In the genomic region with DNA sequence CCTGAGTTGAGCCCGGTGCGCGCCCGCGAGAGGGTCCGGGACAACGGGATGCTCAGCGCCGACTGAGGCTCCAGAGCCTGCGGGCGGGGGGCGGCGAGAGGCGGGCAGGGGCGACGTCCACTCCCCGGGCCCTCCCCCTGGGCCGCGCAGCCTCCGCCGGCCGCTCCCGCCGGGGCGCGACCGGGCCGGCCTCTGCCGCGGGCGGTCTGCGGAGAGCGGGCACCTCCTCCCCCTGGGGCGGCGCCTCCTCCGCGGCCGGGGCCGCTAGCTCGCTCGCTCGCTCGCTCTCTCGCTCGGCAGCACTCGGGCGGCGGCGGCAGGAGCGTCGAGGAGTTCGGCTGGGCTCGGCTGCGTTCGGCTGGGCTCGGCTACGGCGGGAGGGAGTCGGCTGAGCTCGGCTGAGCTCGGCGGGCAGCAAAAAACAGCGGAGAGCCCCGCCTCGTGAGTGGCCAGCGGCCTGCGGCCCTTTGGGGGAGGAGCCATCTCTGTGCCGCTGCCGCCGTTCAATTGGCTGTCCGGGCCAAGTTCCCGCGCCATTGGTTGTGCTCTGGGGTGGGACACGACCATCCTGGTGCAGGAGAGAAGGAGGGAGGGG, we compare ENCODE assay signal across 8 mouse cellular contexts. TPM values are rescaled to one million over a fixed set of nuclear protein-coding genes. Genes with fewer than 3 reads are reported as not detected.
DNase-seq lines count a peak whose midpoint lies in the region; ATAC-seq and TF ChIP-seq lines count a peak whose summit lies in the region.

A gene (minus strand): TSS at position 412 of the 595 bp plus-strand sequence.

- WGBS in forebrain, embryonic 13.5 days = under 1% methylated on average over 59 of the region's 74 CpGs
- under 1% methylated on average over 73 of the region's 74 CpGs for WGBS in heart, postnatal 0 days
- under 1% methylated on average over 70 of the region's 74 CpGs for WGBS in liver, embryonic 15.5 days (ENCODE audit: insufficient replicate concordance)
- WGBS in neural tube, embryonic 12.5 days = under 1% methylated on average over 70 of the region's 74 CpGs
- under 1% methylated on average over 46 of the region's 74 CpGs for WGBS in stomach, postnatal 0 days

- no peak for TF ChIP-seq EP300 in ES-Bruce4 (IDR thresholded peaks at IDR 0.05; ENCODE audit: insufficient read depth, low read depth, low read length)
- TF ChIP-seq EP300 in heart, postnatal 0 days (IDR thresholded peaks at IDR 0.05; ENCODE audit: low read depth) = no peak
- TF ChIP-seq EP300 in stomach, postnatal 0 days (optimal IDR thresholded peaks at IDR 0.05) = no peak

- peak within 1 kb of the TSS; percentile 69 for H3K4me3 ChIP-seq in ES-Bruce4 (ENCODE audit: low read depth, low read length)
- peak within 1 kb of the TSS; percentile 66 for H3K4me3 ChIP-seq in forebrain, embryonic 13.5 days
- peak within 1 kb of the TSS; percentile 62 for H3K4me3 ChIP-seq in heart, postnatal 0 days (ENCODE audit: low read depth, low read length)
- peak within 1 kb of the TSS; percentile 46 for H3K4me3 ChIP-seq in liver, embryonic 15.5 days (replicated peaks)
- peak within 1 kb of the TSS; percentile 74 for H3K4me3 ChIP-seq in neural tube, embryonic 12.5 days
- H3K4me3 ChIP-seq in stomach, postnatal 0 days (ENCODE audit: low read depth, low read length) = peak within 1 kb of the TSS; percentile 59

- peak; percentile 92 for DNase-seq in heart, postnatal 0 days (ENCODE audit: low spot score)
- DNase-seq in kidney, postnatal 4 days = peak; percentile 97 to 98
- peak; percentile 97 for DNase-seq in stomach, postnatal 0 days (ENCODE audit: low spot score)

- no peak for TF ChIP-seq CTCF in ES-Bruce4 (IDR thresholded peaks at IDR 0.05; ENCODE audit: low read depth, low read length)
- TF ChIP-seq CTCF in heart, postnatal 0 days (IDR thresholded peaks at IDR 0.05; ENCODE audit: low read depth) = no peak
- TF ChIP-seq CTCF in stomach, postnatal 0 days (IDR thresholded peaks at IDR 0.05; ENCODE audit: low read depth) = no peak

- peaks cover 2% of the 10 kb centered on the region for H3K4me1 ChIP-seq in ES-Bruce4 (ENCODE audit: control insufficient read depth, insufficient read depth, low read length)
- peaks cover 43% of the 10 kb centered on the region for H3K4me1 ChIP-seq in forebrain, embryonic 13.5 days
- H3K4me1 ChIP-seq in heart, postnatal 0 days (ENCODE audit: control insufficient read depth, insufficient read depth) = peaks cover 8% of the 10 kb centered on the region; the same call in 1 of the 2 replicates
- peaks cover 19% of the 10 kb centered on the region for H3K4me1 ChIP-seq in liver, embryonic 15.5 days (replicated peaks)
- peaks cover 46% of the 10 kb centered on the region for H3K4me1 ChIP-seq in neural tube, embryonic 12.5 days
- H3K4me1 ChIP-seq in stomach, postnatal 0 days (replicated peaks; ENCODE audit: control insufficient read depth, insufficient read depth) = no peaks in the 10 kb centered on the region

- H3K4me2 ChIP-seq in forebrain, embryonic 13.5 days = peak within 1 kb of the TSS; percentile 73
- H3K4me2 ChIP-seq in heart, postnatal 0 days (ENCODE audit: low read depth, low read length) = peak within 1 kb of the TSS; percentile 92
- H3K4me2 ChIP-seq in liver, embryonic 15.5 days = peak within 1 kb of the TSS; percentile 70
- peak within 1 kb of the TSS; percentile 77 for H3K4me2 ChIP-seq in neural tube, embryonic 12.5 days (replicated peaks)
- H3K4me2 ChIP-seq in stomach, postnatal 0 days (replicated peaks; ENCODE audit: low read depth) = peak within 1 kb of the TSS; percentile 65

- H3K36me3 ChIP-seq in ES-Bruce4 (ENCODE audit: control insufficient read depth, insufficient read depth, low read length, poor library complexity, severe bottlenecking) = no peaks in the 10 kb centered on the region
- peaks cover 16% of the 10 kb centered on the region; the same call in 1 of the 2 replicates for H3K36me3 ChIP-seq in forebrain, embryonic 13.5 days (ENCODE audit: poor library complexity, severe bottlenecking)
- no peaks in the 10 kb centered on the region for H3K36me3 ChIP-seq in heart, postnatal 0 days (replicated peaks; ENCODE audit: control insufficient read depth, insufficient read depth, low read length)
- no peaks in the 10 kb centered on the region for H3K36me3 ChIP-seq in liver, embryonic 15.5 days (replicated peaks)
- peaks cover 10% of the 10 kb centered on the region for H3K36me3 ChIP-seq in neural tube, embryonic 12.5 days
- no peaks in the 10 kb centered on the region for H3K36me3 ChIP-seq in stomach, postnatal 0 days (ENCODE audit: control insufficient read depth, insufficient read depth, low read length)

- H3K27me3 ChIP-seq in ES-Bruce4 (ENCODE audit: control insufficient read depth, insufficient read depth, low read length, poor library complexity, severe bottlenecking) = no peaks in the 10 kb centered on the region
- H3K27me3 ChIP-seq in forebrain, embryonic 13.5 days = 0 out of 2 replicates have a peak, but pooled peaks cover 5% of the 10 kb centered on the region
- peaks cover 18% of the 10 kb centered on the region; the same call in 1 of the 2 replicates for H3K27me3 ChIP-seq in heart, postnatal 0 days (ENCODE audit: control insufficient read depth, insufficient read depth, low read length)
- H3K27me3 ChIP-seq in liver, embryonic 15.5 days = peaks cover 40% of the 10 kb centered on the region
- H3K27me3 ChIP-seq in neural tube, embryonic 12.5 days (replicated peaks) = no peaks in the 10 kb centered on the region
- H3K27me3 ChIP-seq in stomach, postnatal 0 days (ENCODE audit: control insufficient read depth, insufficient read depth, low read length) = no peaks in the 10 kb centered on the region

- TF ChIP-seq POLR2A in ES-Bruce4 (IDR thresholded peaks at IDR 0.05; ENCODE audit: insufficient read depth, low read length) = no peak

- no peak within 1 kb of the TSS for H3K27ac ChIP-seq in ES-Bruce4 (ENCODE audit: insufficient read depth, low read length)
- H3K27ac ChIP-seq in forebrain, embryonic 13.5 days = peak within 1 kb of the TSS; percentile 86
- peak within 1 kb of the TSS; percentile 19; the same call in 1 of the 2 replicates for H3K27ac ChIP-seq in heart, postnatal 0 days (ENCODE audit: low read depth)
- H3K27ac ChIP-seq in liver, embryonic 15.5 days (replicated peaks) = peak within 1 kb of the TSS; percentile 14; the same call in 1 of the 2 replicates
- peak within 1 kb of the TSS; percentile 91 for H3K27ac ChIP-seq in neural tube, embryonic 12.5 days
- H3K27ac ChIP-seq in stomach, postnatal 0 days (replicated peaks) = peak within 1 kb of the TSS; percentile 80

- ATAC-seq in cerebellum, adult (ENCODE audit: insufficient number of reproducible peaks, low FRiP score, low TSS enrichment) = peak; percentile 67
- ATAC-seq in forebrain, embryonic 13.5 days = peak; percentile 94
- ATAC-seq in heart, postnatal 0 days (ENCODE audit: insufficient read depth, low read depth) = peak; percentile 91
- peak; percentile 87 for ATAC-seq in liver, embryonic 15.5 days (ENCODE audit: insufficient read depth)
- peak; percentile 89 for ATAC-seq in neural tube, embryonic 12.5 days (ENCODE audit: low FRiP score, low read depth)
- peak; percentile 93 for ATAC-seq in stomach, postnatal 0 days (ENCODE audit: low FRiP score, low TSS enrichment)

- peak within 1 kb of the TSS; percentile 69 for H3K9ac ChIP-seq in ES-Bruce4 (ENCODE audit: low read depth, poor library complexity, severe bottlenecking)
- peak within 1 kb of the TSS; percentile 96 for H3K9ac ChIP-seq in forebrain, embryonic 13.5 days
- H3K9ac ChIP-seq in heart, postnatal 0 days (replicated peaks; ENCODE audit: low read depth, low read length) = peak within 1 kb of the TSS; percentile 68
- peak within 1 kb of the TSS; percentile 28; the same call in 1 of the 2 replicates for H3K9ac ChIP-seq in liver, embryonic 15.5 days
- peak within 1 kb of the TSS; percentile 96 for H3K9ac ChIP-seq in neural tube, embryonic 12.5 days
- H3K9ac ChIP-seq in stomach, postnatal 0 days (ENCODE audit: low read length) = peak within 1 kb of the TSS; percentile 71

- no peaks in the 10 kb centered on the region for H3K9me3 ChIP-seq in ES-Bruce4 (replicated peaks; ENCODE audit: control insufficient read depth, insufficient read depth, low read length, poor library complexity, severe bottlenecking)
- no peaks in the 10 kb centered on the region for H3K9me3 ChIP-seq in forebrain, embryonic 13.5 days (replicated peaks)
- no peaks in the 10 kb centered on the region for H3K9me3 ChIP-seq in heart, postnatal 0 days (replicated peaks; ENCODE audit: control insufficient read depth, low read length)
- no peaks in the 10 kb centered on the region for H3K9me3 ChIP-seq in liver, embryonic 15.5 days (replicated peaks)
- H3K9me3 ChIP-seq in neural tube, embryonic 12.5 days = no peaks in the 10 kb centered on the region
- H3K9me3 ChIP-seq in stomach, postnatal 0 days (ENCODE audit: control insufficient read depth, low read length) = no peaks in the 10 kb centered on the region

RNA-seq across cellular contexts. Expression of the gene that starts here (rescaled TPM):
- 5.3 and 5.4 TPM in 2 replicates for polyA plus RNA-seq in ES-Bruce4 (2011; ENCODE audit: insufficient read depth, insufficient read length, low read depth, missing spikeins)
- 47.8 and 50.6 TPM in 2 replicates for polyA plus RNA-seq in forebrain, embryonic 13.5 days (2015; fragmentation: Nextera tagmentation; extraction: Ambion mirVana)
- 5.8 and 12.7 TPM in 2 replicates for total RNA-seq in heart, postnatal 0 days (2014; rRNA removed; ENCODE audit: low replicate concordance)
- polyA plus RNA-seq in heart, postnatal 0 days (2015; fragmentation: Nextera tagmentation; extraction: Ambion mirVana) = 4.0 and 4.3 TPM in 2 replicates
- 2.3 and 3.3 TPM in 2 replicates for polyA plus RNA-seq in liver, embryonic 15.5 days (2015; fragmentation: Nextera tagmentation; extraction: Ambion mirVana)
- polyA plus RNA-seq in neural tube, embryonic 12.5 days (2016; fragmentation: Nextera tagmentation; extraction: Ambion mirVana) = 73.6 and 74.1 TPM in 2 replicates
- polyA plus RNA-seq in stomach, postnatal 0 days (2015; fragmentation: Nextera tagmentation; extraction: Ambion mirVana) = 50.5 and 55.4 TPM in 2 replicates

Comparison
In these comparisons a context has a peak if more than half of its experiments do, and no peak if none do; other contexts are left out.
1. H3K9ac ChIP-seq: peak in every context shown above with its lines; median percentile 96 in forebrain, embryonic 13.5 days; 96 in neural tube, embryonic 12.5 days; 71 in stomach, postnatal 0 days; 69 in ES-Bruce4; 68 in heart, postnatal 0 days; 28 in liver, embryonic 15.5 days.